Mouse (Mus musculus) neural tube, embryonic 10.5 days (tissue): ENCODE results near the gene Kcnb1.
A peak's percentile ranks its signal among the peaks of the same experiment; 100 is the strongest.
"Not testable (repeated sequence)": the region's sequence is repeated elsewhere in the genome, so short reads cannot be mapped to it uniquely, and the experiment has no call there.

Experiments
- DNase-seq: peaks from one replicate; pipeline ENCODE4 v3.0.0-alpha.2; 2017; ENCODE audit warnings: low spot score; ENCODE audit errors: extremely low spot score

Gene Kcnb1

GRCm38 (mm10) chr2:167205918-167206629 is 16.1 kb upstream of the Kcnb1 start:
- DNase-seq = no peak

- not testable (repeated sequence) for DNase-seq
Observed at GRCm38 (mm10) chr2:167204686-167205085, 14.7 kb upstream of the Kcnb1 start.

- no peak for DNase-seq
Observed at GRCm38 (mm10) chr2:167203505-167204166, 13.7 kb upstream of the Kcnb1 start.

GRCm38 (mm10) chr2:167201463-167202291 is 11.7 kb upstream of the Kcnb1 start:
- no peak for DNase-seq

GRCm38 (mm10) chr2:167198660-167199427 is 8.9 kb upstream of the Kcnb1 start:
- peak; percentile 49 for DNase-seq

- no peak for DNase-seq
Observed at GRCm38 (mm10) chr2:167193361-167193760, 3.4 kb upstream of the Kcnb1 start.

GRCm38 (mm10) chr2:167189291-167190075 is 472 bp downstream of the Kcnb1 start:
- DNase-seq = peak; percentile 55

- peak; percentile 82 for DNase-seq
Observed at GRCm38 (mm10) chr2:167188315-167189207, 1.4 kb downstream of the Kcnb1 start.

- no peak for DNase-seq
Observed at GRCm38 (mm10) chr2:167187119-167187518, 2.8 kb downstream of the Kcnb1 start.

GRCm38 (mm10) chr2:167186544-167186943 is 3.4 kb downstream of the Kcnb1 start:
- no peak for DNase-seq

GRCm38 (mm10) chr2:167186003-167186402 is 4.0 kb downstream of the Kcnb1 start:
- no peak for DNase-seq

- DNase-seq = no peak
Observed at GRCm38 (mm10) chr2:167185432-167185831, 4.5 kb downstream of the Kcnb1 start.

- no peak for DNase-seq
Observed at GRCm38 (mm10) chr2:167181662-167182389, 8.1 kb downstream of the Kcnb1 start.

- no peak for DNase-seq
Observed at GRCm38 (mm10) chr2:167181096-167181495, 8.9 kb downstream of the Kcnb1 start.

- DNase-seq = no peak
Observed at GRCm38 (mm10) chr2:167179301-167179700, 10.7 kb downstream of the Kcnb1 start.

- no peak for DNase-seq
Observed at GRCm38 (mm10) chr2:167177231-167177641, 12.7 kb downstream of the Kcnb1 start.

GRCm38 (mm10) chr2:167175284-167175683 is 14.7 kb downstream of the Kcnb1 start:
- DNase-seq = no peak

GRCm38 (mm10) chr2:167173051-167173875 is 16.7 kb downstream of the Kcnb1 start:
- DNase-seq = no peak
